Mouse (Mus musculus) small intestine, adult 2 months (tissue): ENCODE measurements at regions not wholly inside any gene's neighbourhood (a gene's known extent, or its start where the extent isn't known, plus 50 kb on each side); places are given as distances from the start of the nearest gene placed in this dataset.

ENCODE experiments used
- CTCF ChIP-seq: fragments of 200-500 bp; IDR thresholded peaks from 2 replicates; pipeline ENCODE4 v1.5.1; 2012; ENCODE audit warnings: low read depth, mild to moderate bottlenecking, control low read depth, inconsistent platforms, low read length, moderate library complexity, mixed read lengths; ENCODE audit not compliant: insufficient replicate concordance, insufficient read length; ENCODE audit errors: extremely low read depth
- POLR2A ChIP-seq: fragments of 200-500 bp; IDR thresholded peaks from 2 replicates; pipeline ENCODE4 v1.6.1; 2012; ENCODE audit warnings: low read depth, mild to moderate bottlenecking, control low read depth, inconsistent platforms, low read length, moderate library complexity

GRCm38 (mm10) chr7:68440661-68441150, 167.1 kb downstream of the Fam169b start:
- TF ChIP-seq CTCF (no peak), POLR2A (no peak)
